Mouse (Mus musculus): ENCODE results near the gene Tcf12.

The Tcf12 gene

DNA sequence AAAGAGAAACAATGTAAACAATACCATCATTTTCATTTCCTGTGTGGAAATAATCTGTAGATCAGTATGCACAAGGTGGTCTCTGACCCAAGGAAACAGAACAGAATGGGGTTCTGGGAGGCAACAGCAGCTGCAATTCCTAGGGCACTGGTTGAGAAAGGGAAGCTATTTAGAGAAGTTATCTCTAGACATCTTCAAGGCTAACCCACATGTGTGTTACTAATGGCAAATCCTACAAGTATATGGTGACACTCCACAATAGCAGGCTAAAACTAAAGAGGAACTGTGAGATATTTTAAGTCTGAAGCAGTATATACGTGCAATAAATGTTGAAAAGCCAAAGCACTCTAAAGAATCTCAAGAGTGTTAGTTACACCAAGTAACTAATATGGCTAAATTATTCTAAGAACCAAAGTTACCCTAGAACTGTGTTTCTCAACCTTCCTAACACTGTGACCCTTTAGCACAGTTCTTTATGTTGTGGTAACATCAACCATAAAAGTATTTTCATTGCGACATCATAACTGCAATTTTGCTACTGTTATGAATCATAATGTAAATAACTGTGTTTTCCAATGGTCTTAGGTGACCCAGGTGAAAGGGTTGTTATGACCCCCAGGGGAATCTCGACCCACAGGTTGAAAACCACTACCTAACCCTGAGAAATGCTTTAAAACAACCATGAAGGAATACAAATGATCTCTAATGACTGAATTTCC lies 22.6 kb downstream of the Tcf12 start:
- DNase-seq (ENCODE audit: low read depth, low spot score), result no peak

DNA sequence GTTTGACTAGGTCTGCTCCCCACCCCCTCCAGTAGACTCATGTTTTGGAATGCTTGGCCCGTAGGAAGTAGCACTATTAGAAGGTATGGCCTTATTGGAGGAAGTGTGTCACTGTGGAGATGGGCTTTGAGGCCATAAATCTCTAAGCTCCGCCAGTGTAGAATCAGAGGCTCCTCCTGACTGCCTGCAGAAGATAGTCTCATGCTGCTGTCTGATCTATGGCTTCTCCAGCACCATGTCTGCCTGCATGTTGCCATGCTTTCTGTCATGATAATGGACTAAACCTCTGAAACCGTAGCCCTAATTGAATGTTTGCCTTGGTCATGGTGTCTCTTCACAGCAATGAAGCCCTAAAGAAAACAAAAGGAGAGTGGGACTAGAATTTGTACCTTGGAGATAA lies 26.7 kb downstream of the Tcf12 start:
- no peak for DNase-seq (ENCODE audit: low read depth, low spot score)

DNA sequence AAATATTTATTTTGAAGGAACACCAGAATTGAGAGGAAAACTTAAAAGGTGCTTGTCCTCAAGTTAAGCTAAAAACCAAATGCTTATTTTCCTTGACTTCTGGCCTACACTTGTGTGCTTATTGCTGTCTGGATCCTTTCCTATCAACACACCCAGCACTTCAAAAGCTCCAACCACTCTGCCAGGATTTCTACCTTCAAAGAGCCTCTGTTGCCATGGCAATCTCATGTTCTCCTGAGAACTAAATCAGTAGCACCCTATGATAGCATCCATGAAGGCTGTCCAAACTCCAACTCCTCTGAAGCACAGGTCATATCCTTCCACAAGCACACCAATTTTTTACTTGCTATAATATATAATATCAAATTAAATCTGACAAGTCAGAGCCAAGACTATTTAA lies 27.5 kb downstream of the Tcf12 start:
- DNase-seq (ENCODE audit: low read depth, low spot score), result no peak

DNA sequence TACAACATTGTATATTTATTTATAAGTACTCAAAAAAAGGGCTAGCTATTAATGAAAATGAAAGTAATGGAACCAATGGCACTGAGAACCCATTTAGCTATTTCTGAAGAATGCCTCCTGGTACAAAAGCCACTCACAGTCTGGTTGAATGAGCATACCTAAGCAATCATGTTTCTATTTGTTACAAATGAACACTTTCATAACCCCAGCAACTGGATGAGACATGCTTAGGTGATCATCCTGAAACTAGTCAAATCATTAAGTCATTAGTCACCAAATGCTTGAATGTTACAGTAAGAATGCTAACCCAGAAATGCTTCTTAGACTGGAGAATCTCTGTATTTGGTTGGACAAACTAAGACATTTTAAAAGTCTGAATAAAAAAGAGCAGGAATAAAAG lies 35.5 kb downstream of the Tcf12 start:
- DNase-seq (ENCODE audit: low read depth, low spot score), result no peak

DNA sequence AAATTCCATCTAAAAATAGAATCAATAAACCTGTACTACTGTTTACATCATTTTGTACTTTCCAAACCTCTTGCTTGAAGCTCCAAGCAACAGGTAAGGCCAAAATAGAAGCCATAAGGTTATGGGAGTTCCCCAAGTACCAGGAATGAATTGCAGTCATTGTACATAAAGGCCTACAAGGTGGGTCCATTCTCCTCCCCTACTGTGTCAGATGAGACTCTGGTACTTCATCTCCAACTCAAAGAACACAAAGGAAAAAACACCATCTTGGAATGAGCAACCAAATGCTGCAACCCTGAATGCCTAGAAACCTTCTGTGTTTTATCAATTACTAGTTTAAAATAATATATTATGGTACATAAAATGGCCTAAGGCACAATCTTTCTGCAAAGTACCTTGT lies 45.5 kb downstream of the Tcf12 start:
- no peak for DNase-seq (ENCODE audit: low read depth, low spot score)

DNA sequence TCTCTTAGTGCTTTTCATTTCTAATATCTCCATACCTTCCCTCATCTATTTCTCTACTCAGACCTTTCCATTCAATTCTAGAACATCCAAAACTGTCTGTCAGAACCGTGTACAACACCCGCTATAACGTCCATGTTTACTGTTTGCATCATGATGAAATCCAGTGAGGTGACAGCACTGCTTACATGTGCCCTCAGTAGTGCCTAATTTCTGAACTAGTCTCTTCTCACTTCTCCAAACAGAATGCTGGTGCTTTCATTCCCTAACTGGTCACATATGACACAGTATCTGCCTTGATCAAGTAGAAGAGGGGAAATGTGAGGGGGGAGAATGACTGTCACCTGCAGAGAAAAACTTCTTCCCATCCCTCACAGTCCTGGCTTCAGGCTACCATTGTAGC lies 58.5 kb downstream of the Tcf12 start:
- DNase-seq (ENCODE audit: low read depth, low spot score), result no peak

DNA sequence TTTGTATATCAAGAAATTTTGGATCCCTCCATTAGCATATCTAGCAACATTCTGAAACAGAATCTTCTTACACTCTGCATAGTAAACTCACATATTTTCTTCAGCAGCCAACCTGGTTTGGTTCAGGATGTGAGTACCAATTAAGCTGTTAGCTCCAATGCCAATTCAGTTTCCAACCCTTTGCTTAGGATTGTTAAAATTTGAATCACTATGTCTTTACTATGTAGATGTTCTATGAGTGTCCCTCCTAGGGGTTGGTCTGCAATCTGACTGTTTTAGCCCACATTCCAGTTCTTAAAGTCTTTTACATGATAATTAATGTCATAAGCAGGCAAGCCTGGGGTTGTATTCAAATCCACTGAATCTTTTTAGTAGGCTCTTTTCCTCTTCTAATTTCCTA lies 71.5 kb downstream of the Tcf12 start:
- no peak for DNase-seq (ENCODE audit: low read depth, low spot score)

DNA sequence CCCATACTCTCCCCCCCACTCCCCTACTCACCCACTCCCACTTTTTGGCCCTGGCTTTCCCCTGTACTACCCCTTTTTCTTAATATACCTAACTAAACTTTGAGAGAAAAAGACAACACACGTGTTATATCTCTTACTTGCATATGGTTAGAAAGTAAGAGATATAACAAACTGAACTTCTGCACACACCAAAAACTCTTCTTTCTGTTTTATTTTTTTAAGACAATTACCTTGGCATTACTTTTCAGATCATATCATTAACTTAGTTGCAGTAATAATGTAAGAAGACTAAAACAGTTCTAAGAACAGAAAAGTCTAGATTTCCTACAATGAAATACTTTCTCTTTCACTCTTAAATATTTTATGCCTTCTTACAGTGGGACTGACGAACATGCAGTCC lies 72.3 kb downstream of the Tcf12 start:
- no peak for DNase-seq (ENCODE audit: low read depth, low spot score)

DNA sequence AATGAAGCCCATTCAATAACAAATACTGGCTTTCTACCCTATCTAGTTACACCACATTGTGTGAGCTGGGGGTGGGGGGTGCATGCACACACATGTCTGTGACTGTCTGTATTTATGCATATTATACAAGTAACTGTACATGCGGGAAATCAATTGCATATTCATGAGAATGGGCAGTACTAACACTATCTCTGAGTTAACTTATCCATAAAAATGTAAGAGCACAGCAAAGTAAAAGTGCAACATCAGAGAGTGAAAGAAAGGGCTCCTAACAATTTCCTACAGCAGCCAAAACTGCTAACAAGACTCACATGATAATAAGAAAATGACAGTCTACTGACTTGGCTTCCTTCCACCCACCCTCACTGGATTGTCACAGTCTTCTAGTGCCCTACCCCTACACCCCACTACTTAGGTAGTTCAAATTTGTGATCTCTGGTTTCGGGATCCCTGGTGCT lies 74.6 kb downstream of the Tcf12 start:
- no peak for DNase-seq (ENCODE audit: low read depth, low spot score)

DNA sequence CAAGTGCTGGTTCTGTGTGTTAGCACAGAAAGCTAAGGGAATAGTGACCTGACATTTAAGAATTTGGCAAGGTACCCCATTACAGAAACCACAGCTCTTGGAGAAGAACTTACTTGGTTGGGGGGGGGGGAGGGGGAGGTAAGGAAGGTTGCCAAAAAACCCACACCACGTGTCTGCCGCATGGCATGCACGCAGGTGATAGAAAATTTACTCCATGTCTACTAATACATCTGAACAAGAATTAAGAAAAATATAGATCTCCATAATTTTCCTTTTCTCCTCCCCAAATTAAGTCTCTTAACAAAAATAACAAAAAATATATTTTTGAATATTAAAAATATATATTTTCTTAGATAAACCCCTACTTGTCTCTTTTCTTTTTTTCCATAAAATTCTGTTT lies 75.4 kb downstream of the Tcf12 start:
- no peak for DNase-seq (ENCODE audit: low read depth, low spot score)

DNA sequence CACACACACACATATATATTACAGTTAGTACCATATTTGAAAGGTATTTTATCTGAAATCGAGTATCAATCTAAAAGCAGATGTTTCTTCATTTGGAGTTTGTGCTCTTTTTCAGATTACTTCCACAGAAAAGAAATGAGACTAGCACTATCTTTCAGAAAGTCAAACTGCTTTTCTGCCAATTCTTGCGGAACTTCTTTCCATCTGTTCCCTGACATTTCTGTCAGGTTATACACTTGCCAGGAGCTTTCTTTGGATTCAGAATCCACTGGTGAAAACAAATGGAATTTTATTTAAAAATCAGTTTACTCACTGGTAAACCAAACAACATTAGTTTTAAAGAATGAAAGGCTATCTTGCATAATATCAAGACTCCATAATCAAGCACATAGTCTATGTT lies 78.4 kb downstream of the Tcf12 start:
- DNase-seq (ENCODE audit: low read depth, low spot score), result no peak

DNA sequence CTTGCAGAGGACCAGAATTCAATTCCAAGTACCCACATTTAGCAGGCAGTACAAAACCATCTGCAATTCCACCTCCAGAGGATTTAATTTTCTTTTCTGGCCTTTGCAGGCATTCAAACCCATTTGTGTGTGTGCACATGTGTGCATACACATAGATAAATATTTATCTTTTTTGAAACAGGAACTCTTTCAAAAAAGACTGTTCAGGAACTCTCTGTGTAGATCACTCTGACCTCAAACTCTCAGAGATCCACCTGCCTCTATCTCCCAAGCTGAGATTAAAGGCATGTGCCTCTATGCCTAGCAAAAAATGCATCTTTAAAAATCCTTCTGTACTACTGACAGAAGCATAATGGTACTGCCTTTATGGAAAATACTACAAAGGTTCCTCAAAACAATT lies 81.4 kb downstream of the Tcf12 start:
- no peak for DNase-seq (ENCODE audit: low read depth, low spot score)

DNA sequence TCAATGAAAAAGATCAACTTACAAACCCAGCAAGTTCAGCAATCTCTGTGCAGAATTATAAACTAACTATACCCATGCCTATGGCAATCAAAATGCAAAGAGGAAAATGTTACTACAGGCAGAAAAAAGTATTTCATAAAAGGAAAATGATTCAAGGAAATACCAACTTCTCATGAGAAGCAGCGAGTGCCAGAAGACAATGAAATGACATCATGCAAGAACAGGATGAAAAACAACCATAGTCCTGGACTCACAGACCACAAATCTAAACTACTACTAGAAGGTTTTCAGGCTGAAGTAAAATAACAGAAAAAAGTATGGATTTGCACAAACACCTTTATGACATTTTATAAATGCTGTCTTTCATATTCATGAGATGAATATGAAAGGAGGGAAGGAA lies 82.1 kb downstream of the Tcf12 start:
- no peak for DNase-seq (ENCODE audit: low read depth, low spot score)

DNA sequence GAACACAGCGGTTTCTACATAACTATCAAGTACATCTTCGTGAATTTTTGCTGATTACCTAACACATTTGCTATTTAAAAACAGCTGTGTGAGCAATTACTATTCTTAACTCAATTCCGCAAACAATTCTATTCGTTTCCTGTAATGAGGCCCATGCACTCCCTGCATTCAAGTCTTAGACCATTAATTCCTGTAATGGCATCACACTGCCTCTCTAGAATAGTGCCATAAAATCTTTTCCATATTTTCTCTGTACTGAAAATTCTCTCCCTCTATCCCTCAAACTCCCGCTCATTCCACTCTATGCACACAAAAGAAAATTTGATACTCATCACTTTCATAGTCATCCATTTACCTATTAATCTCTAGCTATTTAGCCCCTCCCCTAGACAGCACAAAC lies 88.4 kb downstream of the Tcf12 start:
- no peak for DNase-seq (ENCODE audit: low read depth, low spot score)

DNA sequence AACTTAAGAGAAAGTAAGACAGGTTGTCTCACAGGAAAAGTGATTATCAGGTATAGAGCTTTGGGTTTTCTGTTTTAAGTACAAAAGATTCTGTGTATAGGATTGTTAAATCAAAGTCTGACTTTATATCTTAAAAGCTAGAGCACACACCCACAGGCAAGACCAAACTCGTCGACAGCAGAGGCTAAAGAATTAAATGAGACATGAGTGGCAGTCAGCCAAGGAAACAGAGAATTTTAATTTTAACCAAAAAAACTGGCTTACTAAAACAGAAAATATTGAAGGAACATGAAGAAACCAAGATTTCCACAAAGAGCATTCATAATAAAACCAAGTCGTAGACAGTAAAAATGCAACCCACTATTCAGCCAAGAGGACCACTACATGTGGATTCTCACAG lies 90.2 kb downstream of the Tcf12 start:
- no peak for DNase-seq (ENCODE audit: low read depth, low spot score)

DNA sequence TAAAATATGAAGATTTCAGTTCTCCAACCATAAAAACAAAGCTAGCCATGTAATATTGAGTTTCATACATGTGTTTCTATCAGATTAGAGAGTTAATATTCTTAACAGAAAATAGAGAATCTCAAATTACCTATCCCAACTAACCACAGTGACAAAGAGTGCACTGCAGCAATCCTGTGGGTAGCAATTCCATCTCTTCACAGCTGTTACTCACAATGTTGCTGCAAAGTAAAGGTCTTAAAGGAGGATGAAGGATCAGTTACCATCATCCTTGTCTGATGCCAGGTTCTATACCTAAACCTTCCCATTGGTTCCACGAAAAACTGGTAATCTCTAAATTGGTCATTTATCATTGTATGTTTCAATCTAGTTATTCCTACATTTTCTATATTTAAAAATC lies 95.7 kb downstream of the Tcf12 start:
- no peak for DNase-seq (ENCODE audit: low read depth, low spot score)

DNA sequence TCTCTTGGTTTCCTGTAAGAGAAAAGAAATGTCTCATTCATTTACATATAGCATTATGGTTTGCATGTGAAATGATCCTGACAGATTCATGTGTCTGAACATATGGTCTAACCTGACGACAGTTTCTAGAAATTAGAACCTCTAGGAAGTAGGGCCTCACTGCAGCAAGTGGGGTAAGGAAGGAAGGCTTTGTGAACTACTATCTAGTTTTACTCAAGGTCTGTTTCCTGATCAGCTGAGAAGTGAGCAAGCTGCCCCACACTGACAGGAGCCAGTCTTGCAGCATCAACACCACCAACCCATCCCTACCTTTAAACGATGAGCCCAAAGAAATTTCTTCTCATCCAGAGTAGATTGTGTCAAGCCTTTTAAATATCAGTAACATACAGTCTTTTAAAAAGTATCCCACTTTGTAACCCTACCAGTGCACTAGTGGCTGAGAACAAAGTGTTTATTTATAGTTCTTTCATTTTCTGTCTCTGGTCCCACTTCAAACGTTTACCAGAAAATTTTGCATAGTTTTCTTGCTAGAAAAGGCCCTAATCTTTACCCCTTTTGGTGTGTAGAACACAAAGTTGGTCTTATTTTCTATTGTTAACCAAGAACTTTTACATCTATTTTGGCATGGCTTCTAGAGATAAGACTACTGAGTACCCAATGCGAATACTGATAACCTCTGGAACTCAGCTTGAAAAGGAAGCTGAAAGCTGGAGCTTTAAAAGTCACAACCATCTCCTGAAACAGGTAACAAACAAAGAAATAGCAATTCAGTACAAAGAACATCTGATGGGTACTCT lies 96.9 kb downstream of the Tcf12 start:
- no peak for DNase-seq (ENCODE audit: low read depth, low spot score)

DNA sequence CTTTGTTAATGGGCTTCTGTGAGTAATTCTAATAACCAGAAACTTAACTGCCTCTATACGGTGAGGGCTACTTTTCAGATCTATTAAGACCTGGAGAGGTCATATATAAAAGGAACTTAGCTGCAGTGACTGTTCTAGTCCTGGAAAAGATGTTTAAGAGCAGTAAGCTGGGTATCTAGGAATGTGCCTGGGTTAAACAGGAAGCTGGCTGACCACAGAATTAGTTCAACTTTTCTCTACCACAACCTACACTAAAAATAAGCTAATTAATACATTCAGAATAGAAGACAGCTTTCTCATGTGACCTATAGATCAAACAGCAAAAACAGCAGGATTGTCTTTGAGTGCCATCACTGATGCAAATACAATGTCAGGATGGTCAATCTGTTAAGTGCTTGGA lies 98.1 kb downstream of the Tcf12 start:
- no peak for DNase-seq (ENCODE audit: low read depth, low spot score)

DNA sequence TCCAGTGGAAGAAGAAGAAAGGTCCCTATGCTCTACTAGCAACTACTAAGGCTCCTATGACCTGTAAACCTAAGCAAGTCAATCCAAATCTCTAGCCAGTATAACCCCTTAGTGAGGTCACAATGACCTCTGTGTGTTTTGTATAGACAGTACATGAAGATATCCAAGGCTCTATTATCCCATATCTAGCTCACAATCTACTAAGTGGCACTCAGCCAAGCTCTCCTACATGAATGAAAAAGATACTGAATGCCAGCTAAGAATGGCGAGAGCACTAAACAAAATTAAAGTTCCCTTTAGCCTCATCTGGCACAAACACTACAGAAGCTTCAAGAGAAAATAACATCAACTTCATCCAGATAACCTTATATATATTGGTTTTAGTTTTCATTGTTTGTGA lies 103.0 kb downstream of the Tcf12 start:
- no peak for DNase-seq (ENCODE audit: low read depth, low spot score)

DNA sequence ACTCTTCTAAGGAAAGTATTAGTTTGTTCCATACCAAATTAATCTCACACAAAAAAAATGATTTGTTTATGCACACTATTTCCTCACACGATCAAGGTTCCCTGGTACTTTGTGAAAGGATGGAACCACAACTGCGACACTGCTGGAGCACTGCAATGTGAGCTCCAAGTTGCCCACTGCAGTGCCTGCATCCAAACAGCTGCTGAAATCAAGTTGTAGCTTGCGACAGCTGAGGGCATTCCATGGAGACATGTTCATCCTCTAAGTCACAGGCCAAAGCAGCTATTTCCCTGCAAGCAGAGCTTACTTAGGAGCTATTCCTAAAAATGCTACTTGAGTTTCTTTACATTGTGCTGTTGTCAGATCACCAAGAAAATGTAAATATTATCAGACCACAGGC lies 120.5 kb downstream of the Tcf12 start:
- DNase-seq (ENCODE audit: low read depth, low spot score), result no peak

DNA sequence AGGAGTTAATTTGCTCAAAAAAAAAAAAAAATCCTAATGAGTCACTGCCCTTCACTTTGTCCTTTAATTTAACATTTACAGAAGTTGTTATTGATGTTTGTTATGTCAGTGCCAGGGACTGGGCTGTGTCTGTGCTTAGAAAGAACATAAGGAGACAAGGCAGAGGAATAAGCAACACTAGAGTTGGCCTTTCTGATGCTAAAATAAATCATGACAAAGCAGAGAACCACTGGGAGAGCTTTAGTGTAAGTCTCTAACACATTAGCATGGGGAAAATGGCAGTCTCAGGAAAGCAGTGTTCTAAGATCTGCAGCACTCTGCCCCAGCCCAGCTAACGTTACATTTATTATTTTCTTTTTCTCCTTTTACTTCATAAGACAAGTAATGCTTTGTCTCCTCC lies 121.3 kb downstream of the Tcf12 start:
- no peak for DNase-seq (ENCODE audit: low read depth, low spot score)

DNA sequence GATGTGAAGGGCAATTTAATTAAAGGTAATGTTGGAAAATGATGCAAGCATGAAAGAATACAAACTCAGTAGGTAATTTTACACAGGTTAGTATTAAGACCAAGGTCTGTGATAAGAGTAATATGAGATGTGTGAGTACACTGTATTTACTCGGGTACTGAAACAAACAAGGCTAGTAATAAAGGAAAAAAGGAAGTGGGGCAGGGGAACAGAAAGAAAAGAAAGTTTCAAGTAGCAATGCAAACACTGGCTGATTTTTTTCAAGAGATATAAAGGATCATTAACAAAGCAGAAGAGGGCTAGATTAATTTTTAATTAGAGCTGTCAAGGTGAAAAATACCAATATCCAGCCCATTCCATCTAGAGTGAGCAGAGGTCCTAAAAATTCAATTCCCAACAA lies 122.0 kb downstream of the Tcf12 start:
- DNase-seq (ENCODE audit: low read depth, low spot score), result no peak

DNA sequence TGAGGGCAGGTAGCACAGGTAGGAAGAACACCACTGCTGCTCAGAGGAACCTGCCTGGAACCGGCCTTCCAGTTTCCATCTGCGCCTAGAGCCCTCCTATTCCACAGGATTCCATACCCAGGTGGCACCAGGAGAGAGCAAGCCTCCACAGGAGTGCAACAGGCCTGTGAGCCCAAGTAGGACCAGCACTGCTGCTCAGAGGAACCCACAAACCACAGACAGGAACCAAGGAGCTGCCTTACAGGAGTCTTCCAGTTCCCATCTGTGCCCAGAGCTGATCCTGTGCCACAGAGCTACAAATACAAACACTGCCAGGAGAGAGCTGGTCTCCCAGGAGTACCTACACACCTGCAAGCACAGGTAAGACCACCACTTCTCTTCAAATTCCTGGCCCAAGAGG lies 125.0 kb downstream of the Tcf12 start:
- no peak for DNase-seq (ENCODE audit: low read depth, low spot score)
